ENCODE assay signal across 20 mouse cellular contexts in the genomic region with DNA sequence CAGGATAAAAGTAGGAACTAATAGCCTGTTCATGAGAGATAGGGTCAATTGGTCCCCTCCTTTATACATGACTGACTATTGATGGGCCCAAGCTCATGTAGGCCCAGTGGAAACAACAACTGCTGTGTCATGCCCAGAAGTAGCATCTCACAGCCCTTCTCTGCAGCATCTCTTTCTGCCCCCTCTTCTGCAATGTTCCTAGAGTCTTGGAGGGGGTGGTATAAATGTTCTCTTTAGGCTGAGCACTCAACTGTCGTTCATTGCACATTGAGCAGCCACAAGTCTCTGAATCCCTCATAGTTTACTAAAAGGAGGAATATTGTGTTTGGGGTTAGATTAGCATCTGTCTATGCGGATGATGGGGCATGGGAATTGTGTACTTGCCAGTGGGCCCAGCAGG.
A peak's percentile ranks its signal among the peaks of the same experiment; 100 is the strongest.
DNase-seq lines count a peak whose midpoint lies in the region; ATAC-seq lines count a peak whose summit lies in the region.
"Had no signal": no experiment of that assay in that cellular context is flagged by ENCODE, and none has a peak within 500 bp of the region (broad histone marks: within the 10 kb centered on the region; RNA-seq: fewer than 3 reads in every experiment).

No protein-coding gene starts in this region.

- ATAC-seq in frontal cortex, adult (ENCODE audit: low TSS enrichment): peak; percentile 83
- ATAC-seq: activated CD4-positive, CD25-positive, alpha-beta regulatory T cell, adult 4 months; CD4-positive, CD25-positive, alpha-beta regulatory T cell, adult 4 months; Patski had no signal

- no peak for DNase-seq in frontal cortex, postnatal 25 days (ENCODE audit: low spot score in 2 of 2)
- peak; percentile 11 for DNase-seq in right cerebral cortex, adult 18-20 months
- DNase-seq in right cerebral cortex, postnatal 36 days (ENCODE audit: low spot score in 2 of 2): no peak
- DNase-seq in brain, adult 2 months (ENCODE audit: low read depth, low spot score): peak; percentile 51
- no peak for DNase-seq in liver
- DNase-seq: adrenal gland, adult 2 months; adrenal gland, adult 8-10 months; adrenal gland, postnatal 10 days; adrenal gland, postnatal 14 days; adrenal gland, postnatal 25 days; adrenal gland, postnatal 36 days; B cell, adult 2 months; cerebellum, adult 11 months; cerebellum, adult 11-12 months; cerebellum, adult 18-20 months; cerebellum, adult 2 months had no signal

Comparison
In these comparisons a context has a peak if more than half of its experiments do, and no peak if none do; other contexts are left out.
1. DNase-seq: peak in right cerebral cortex, adult 18-20 months (single experiment) and brain, adult 2 months (single experiment); none in frontal cortex, postnatal 25 days (0 of 2), right cerebral cortex, postnatal 36 days (0 of 2) and liver (single experiment).